Mouse (Mus musculus): ENCODE measurements around the gene Msi1.
A peak's percentile ranks its signal among the peaks of the same experiment; 100 is the strongest.

Gene Msi1

GRCm38 (mm10) chr5:115470766-115471531 lies 41.5 kb downstream of the Msi1 start:
- DNase-seq: peak; percentile 61

GRCm38 (mm10) chr5:115473191-115473590 lies 43.8 kb downstream of the Msi1 start:
- no peak for DNase-seq

GRCm38 (mm10) chr5:115474174-115474828 lies 44.9 kb downstream of the Msi1 start:
- no peak for DNase-seq

GRCm38 (mm10) chr5:115475337-115476106 lies 46.1 kb downstream of the Msi1 start:
- DNase-seq: no peak

- DNase-seq: no peak
Measured at GRCm38 (mm10) chr5:115476107-115476727, 46.8 kb downstream of the Msi1 start.

GRCm38 (mm10) chr5:115479561-115479960 lies 50.2 kb downstream of the Msi1 start:
- DNase-seq: no peak

- no peak for DNase-seq
Measured at GRCm38 (mm10) chr5:115480101-115480500, 50.7 kb downstream of the Msi1 start.

GRCm38 (mm10) chr5:115482390-115483265 lies 53.2 kb downstream of the Msi1 start:
- DNase-seq: no peak

GRCm38 (mm10) chr5:115483385-115483784 lies 54.0 kb downstream of the Msi1 start:
- no peak for DNase-seq

GRCm38 (mm10) chr5:115483947-115484920 lies 54.8 kb downstream of the Msi1 start, which contains the start of gene Sirt4:
Sirt4 (minus strand) TSS chr5:115484725.
- DNase-seq: peak; percentile 81

GRCm38 (mm10) chr5:115484996-115485395 lies 55.6 kb downstream of the Msi1 start:
- DNase-seq: no peak

- no peak for DNase-seq
Measured at GRCm38 (mm10) chr5:115485489-115486205, 56.2 kb downstream of the Msi1 start.

- DNase-seq: no peak
Measured at GRCm38 (mm10) chr5:115486726-115487125, 57.3 kb downstream of the Msi1 start.

GRCm38 (mm10) chr5:115487353-115487752 lies 58.0 kb downstream of the Msi1 start:
- no peak for DNase-seq

- DNase-seq: no peak
Measured at GRCm38 (mm10) chr5:115487942-115488580, 58.7 kb downstream of the Msi1 start.

GRCm38 (mm10) chr5:115488841-115489698 lies 59.7 kb downstream of the Msi1 start:
- DNase-seq: peak; percentile 88

GRCm38 (mm10) chr5:115489699-115490637 lies 60.6 kb downstream of the Msi1 start:
- DNase-seq: peak; percentile 84
